Mouse (Mus musculus) limb, embryonic 14.5 days (tissue): ENCODE results near the gene Kansl1. TPM values are rescaled to one million over a fixed set of nuclear protein-coding genes. Genes with fewer than 3 reads are reported as not detected.

ENCODE experiments used
- ATAC-seq: fragments of 200-750 bp; cut with Nextera tagmentation; 2 replicates; pipeline ENCODE4 v1.8.0; 2017; ENCODE audit warnings: low read depth, moderate number of reproducible peaks, moderate TSS enrichment; ENCODE audit not compliant: low FRiP score
- DNase-seq: peaks from one replicate; pipeline ENCODE4 v3.0.0-alpha.2; 2015; ENCODE audit warnings: low spot score
- H3K27ac ChIP-seq: fragments of 300-500 bp; sonication (generic); replicated peaks from 2 replicates; pipeline ENCODE4 v1.5.1; 2014; ENCODE audit warnings: low read depth, mild to moderate bottlenecking, low read length, moderate library complexity, mixed read lengths
- H3K27me3 ChIP-seq: fragments of 300-500 bp; sonication (generic); 2 replicates; pipeline ENCODE4 v1.6.1; 2014; ENCODE audit warnings: low read length, mixed read lengths; ENCODE audit not compliant: control insufficient read depth, insufficient read depth
- H3K36me3 ChIP-seq: fragments of 300-500 bp; sonication (generic); 2 replicates; pipeline ENCODE4 v1.6.1; 2014; ENCODE audit warnings: mild to moderate bottlenecking, low read length, moderate library complexity, mixed read lengths; ENCODE audit not compliant: control insufficient read depth, insufficient read depth
- H3K4me1 ChIP-seq: fragments of 300-500 bp; sonication (generic); 2 replicates; pipeline ENCODE4 v1.6.1; 2014; ENCODE audit warnings: antibody characterized with exemption, low read length, mixed read lengths; ENCODE audit not compliant: control insufficient read depth, insufficient read depth
- H3K4me2 ChIP-seq: fragments of 300-500 bp; sonication (generic); replicated peaks from 2 replicates; pipeline ENCODE4 v1.6.1; 2014; ENCODE audit warnings: low read depth, mild to moderate bottlenecking, low read length, moderate library complexity; ENCODE audit not compliant: severe bottlenecking
- H3K4me3 ChIP-seq: fragments of 300-500 bp; sonication (generic); replicated peaks from 2 replicates; pipeline ENCODE4 v1.5.1; 2014; ENCODE audit warnings: low read length
- H3K9ac ChIP-seq: fragments of 300-500 bp; sonication (generic); 2 replicates; pipeline ENCODE4 v1.6.1; 2014; ENCODE audit warnings: mild to moderate bottlenecking, low read depth, low read length, moderate library complexity; ENCODE audit not compliant: severe bottlenecking
- H3K9me3 ChIP-seq: fragments of 300-500 bp; sonication (generic); 2 replicates; pipeline ENCODE4 v1.6.1; 2016; ENCODE audit warnings: low read length; ENCODE audit not compliant: control insufficient read depth
- POLR2A ChIP-seq: fragments of 200-500 bp; IDR thresholded peaks from 2 replicates; pipeline ENCODE4 v1.8.0; 2012; ENCODE audit warnings: inconsistent platforms, mild to moderate bottlenecking, moderate library complexity, borderline replicate concordance; ENCODE audit not compliant: insufficient read depth, insufficient read length; ENCODE audit errors: extremely low read depth
- WGBS: fragments of 180-500 bp; shearing (Covaris S2); extraction: QIAGEN DNeasy Blood & Tissue Kit; methylation state at CpG from one replicate; pipeline ENCODE4 v1.1.7; 2014; 5-methylcytosine and 5-hydroxymethylcytosine counted together
- polyA plus RNA-seq, 2 experiments: library from polyadenylated mRNA; depleted of rRNA in 1 of 2; stranded (reverse) in 1 of 2; unstranded in 1 of 2; fragments of >200 nt; fragmentation: Nextera tagmentation in 1 of 2; extraction: Ambion mirVana in 1 of 2; gene quantifications; 2 replicates each; pipeline versions ENCODE4 v1.2.1 to v1.2.3; 2012 to 2014

Kansl1 gene
- polyA plus RNA-seq, 2 experiments = 27.0 to 91.7 TPM

DNA sequence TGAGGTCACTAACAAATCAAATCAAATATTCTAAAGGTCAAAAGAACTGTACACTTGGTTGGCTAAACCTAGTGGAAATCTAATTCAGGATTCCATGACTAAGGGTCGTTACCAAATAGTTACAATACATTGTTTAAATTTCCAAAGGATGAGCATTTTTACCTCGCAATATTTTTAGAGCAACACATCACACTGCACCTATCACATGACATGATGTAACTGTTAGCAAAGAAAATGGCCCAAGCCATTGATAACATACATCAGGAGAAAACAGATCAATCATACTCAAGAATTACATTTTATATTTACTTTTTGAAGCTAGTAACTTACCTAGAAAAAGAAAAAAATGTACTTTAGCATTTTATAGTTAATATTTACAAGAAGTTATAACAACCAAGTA lies 29.0 kb downstream of the Kansl1 start:
- Histone ChIP-seq H3K27ac (no peak overlapping the region), H3K27me3 (no peaks in the 10 kb centered on the region), H3K4me2 (peak overlapping the region; percentile 54; the same call in 1 of the 2 replicates), H3K4me3 (peak overlapping the region; percentile 13; the same call in 1 of the 2 replicates), H3K9ac (no peak overlapping the region), H3K4me1 (peaks cover 9% of the 10 kb centered on the region), H3K36me3 (no peaks in the 10 kb centered on the region), H3K9me3 (no peaks in the 10 kb centered on the region)
- TF ChIP-seq POLR2A = no peak
- WGBS = 61% methylated on average over 2 of the region's 2 CpGs
- ATAC-seq (no peak), DNase-seq (no peak)

DNA sequence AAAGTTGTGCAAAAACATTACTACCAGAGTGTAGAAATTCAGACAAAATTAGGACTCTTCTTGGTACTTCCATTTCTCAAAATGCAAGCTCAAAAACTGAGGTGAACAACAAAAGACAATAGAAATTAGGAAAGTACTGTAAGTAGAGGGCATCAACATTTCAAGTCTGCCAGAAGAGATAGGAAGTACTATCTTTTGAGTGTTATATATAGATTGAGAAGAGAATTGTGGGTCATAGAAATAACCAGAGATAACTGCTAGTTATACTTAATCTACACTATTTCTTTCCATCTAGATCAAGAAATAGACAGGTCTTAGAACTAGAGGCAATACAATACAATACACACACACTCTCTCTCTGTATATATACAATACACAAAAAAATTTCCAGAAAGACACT lies 30.2 kb downstream of the Kansl1 start:
- Histone ChIP-seq H3K27me3 (no peaks in the 10 kb centered on the region), H3K4me3 (no peak overlapping the region), H3K27ac (no peak overlapping the region), H3K4me2 (no peak overlapping the region), H3K9ac (no peak overlapping the region), H3K9me3 (no peaks in the 10 kb centered on the region), H3K36me3 (no peaks in the 10 kb centered on the region), H3K4me1 (peaks cover 9% of the 10 kb centered on the region)
- no peak for TF ChIP-seq POLR2A
- no peak for ATAC-seq
- no peak for DNase-seq

DNA sequence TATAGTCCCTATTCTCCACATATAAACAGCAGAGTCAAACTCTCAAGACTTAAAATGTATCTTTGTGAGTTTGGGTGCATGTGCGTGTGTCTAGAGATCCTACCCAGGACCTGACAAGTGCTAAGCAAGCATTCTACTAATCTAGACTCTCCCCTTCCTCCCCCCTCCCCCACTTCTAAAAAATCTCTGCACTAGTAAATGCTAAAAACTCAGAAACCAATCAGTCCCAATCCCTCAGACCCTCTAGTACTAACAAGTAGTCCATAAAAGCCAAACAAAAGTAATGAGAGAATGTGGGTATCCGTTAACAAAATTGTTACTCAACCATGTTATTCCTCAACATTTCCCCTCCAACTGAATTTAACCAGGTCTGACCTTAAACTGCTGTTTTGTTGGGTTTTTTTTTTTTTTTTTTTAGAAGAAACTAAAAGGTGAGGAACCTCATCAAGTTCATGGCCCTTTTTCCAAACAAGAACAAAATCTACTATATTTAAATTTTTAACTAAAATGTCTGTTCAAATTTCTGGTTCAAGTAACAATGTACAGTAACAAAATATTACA lies 32.2 kb downstream of the Kansl1 start:
- H3K36me3 ChIP-seq = no peaks in the 10 kb centered on the region
- no peak for ATAC-seq
- no peaks in the 10 kb centered on the region for H3K9me3 ChIP-seq
- H3K27me3 ChIP-seq = no peaks in the 10 kb centered on the region
- no peak overlapping the region for H3K27ac ChIP-seq
- no peak overlapping the region for H3K9ac ChIP-seq
- no peak for DNase-seq
- no peak for TF ChIP-seq POLR2A
- WGBS = 69% methylated on average over 2 of the region's 2 CpGs
- no peak overlapping the region for H3K4me2 ChIP-seq
- H3K4me1 ChIP-seq = peaks cover 6% of the 10 kb centered on the region
- no peak overlapping the region for H3K4me3 ChIP-seq

DNA sequence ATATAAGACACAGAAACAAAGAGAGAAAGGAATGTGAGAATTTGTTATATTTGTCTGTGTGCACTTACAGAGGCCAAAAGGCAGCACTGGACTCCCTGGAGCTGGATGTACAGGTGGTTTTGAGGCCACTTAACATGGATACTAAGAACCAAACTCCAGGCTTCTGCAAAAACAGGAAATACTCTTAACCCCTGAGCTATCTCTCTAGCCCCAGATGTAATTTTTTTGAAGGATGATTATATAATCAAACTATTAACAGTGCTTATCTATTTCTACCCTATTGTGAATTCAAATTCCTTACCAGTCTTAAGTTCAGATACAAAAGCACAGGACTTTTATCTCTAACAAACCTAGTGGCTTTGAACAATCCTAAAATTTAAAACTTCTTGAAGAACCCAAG lies 32.9 kb downstream of the Kansl1 start:
- peaks cover 6% of the 10 kb centered on the region for H3K4me1 ChIP-seq
- no peak overlapping the region for H3K9ac ChIP-seq
- ATAC-seq (no peak), DNase-seq (no peak)
- no peak for TF ChIP-seq POLR2A
- H3K9me3 ChIP-seq = no peaks in the 10 kb centered on the region
- no peaks in the 10 kb centered on the region for H3K27me3 ChIP-seq
- no peak overlapping the region for H3K4me2 ChIP-seq
- no peak overlapping the region for H3K27ac ChIP-seq
- no peak overlapping the region for H3K4me3 ChIP-seq
- no peaks in the 10 kb centered on the region for H3K36me3 ChIP-seq

DNA sequence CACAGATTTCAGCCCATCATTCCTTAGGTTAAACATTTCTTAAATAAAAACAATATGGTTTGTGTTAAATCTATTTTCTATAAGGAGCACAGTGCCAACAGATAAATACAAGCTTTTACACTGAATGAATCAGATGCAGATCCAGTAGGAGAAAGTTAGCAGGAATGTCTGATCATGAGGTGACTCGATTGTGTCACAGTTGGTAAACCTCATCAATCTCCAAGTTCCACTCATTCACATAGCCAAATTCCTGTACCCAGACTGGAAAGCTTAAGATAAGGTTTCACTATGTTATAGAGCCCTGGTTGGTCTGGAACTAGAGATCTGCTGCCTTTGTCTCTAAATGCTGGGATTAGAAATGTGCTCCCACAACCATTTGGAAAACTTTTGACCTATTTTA lies 33.5 kb downstream of the Kansl1 start:
- no peak for TF ChIP-seq POLR2A
- H3K4me2 ChIP-seq = no peak overlapping the region
- DNase-seq (no peak), ATAC-seq (no peak)
- no peaks in the 10 kb centered on the region for H3K27me3 ChIP-seq
- H3K36me3 ChIP-seq = no peaks in the 10 kb centered on the region
- peaks cover 6% of the 10 kb centered on the region for H3K4me1 ChIP-seq
- 67% methylated on average over 1 of the region's 1 CpGs for WGBS
- H3K27ac ChIP-seq = no peak overlapping the region
- no peaks in the 10 kb centered on the region for H3K9me3 ChIP-seq
- no peak overlapping the region for H3K9ac ChIP-seq
- no peak overlapping the region for H3K4me3 ChIP-seq

DNA sequence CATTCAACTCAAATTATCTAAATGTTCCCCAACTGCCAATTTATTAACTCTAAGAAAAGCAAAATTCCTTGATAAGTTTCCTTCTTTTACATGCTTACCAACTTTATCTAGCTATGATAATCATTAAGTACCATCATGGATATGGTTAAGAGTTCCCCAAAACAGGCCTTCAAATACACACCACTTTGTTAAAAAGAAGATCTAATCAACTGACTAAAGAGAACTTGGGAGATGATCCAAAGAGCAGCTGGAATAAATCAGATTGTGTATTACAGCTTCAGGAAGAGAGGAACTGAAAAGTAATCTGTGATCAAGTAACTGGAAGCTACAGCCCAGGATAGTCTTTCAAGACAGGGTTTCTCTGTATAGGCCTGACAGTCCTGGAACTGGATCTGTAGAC lies 36.4 kb downstream of the Kansl1 start:
- no peak for ATAC-seq

More for the DNA sequence above, 36.4 kb downstream of the Kansl1 start:
- no peak for TF ChIP-seq POLR2A
- Histone ChIP-seq H3K9ac (no peak overlapping the region), H3K36me3 (no peaks in the 10 kb centered on the region), H3K4me3 (no peak overlapping the region), H3K27me3 (no peaks in the 10 kb centered on the region), H3K9me3 (no peaks in the 10 kb centered on the region), H3K4me2 (no peak overlapping the region), H3K27ac (no peak overlapping the region), H3K4me1 (no peaks in the 10 kb centered on the region; the same call in 1 of the 2 replicates)
- no peak for DNase-seq
